Mouse (Mus musculus) layer of hippocampus, postnatal 25 days (tissue): ENCODE measurements around the gene Rhob. TPM values are rescaled to one million over a fixed set of nuclear protein-coding genes. Genes with fewer than 3 reads are reported as not detected.
"Not testable (repeated sequence)": the region's sequence is repeated elsewhere in the genome, so short reads cannot be mapped to it uniquely, and the experiment has no call there.

Source experiments
- DNase-seq, 2 experiments: peaks; one replicate each; pipeline ENCODE4 v3.0.0; 2022; ENCODE audit warnings: mixed read lengths in 2 of 2, low spot score in 1 of 2; ENCODE audit errors: extremely low spot score in 1 of 2
- total RNA-seq, 2 experiments: library from RNA; stranded (reverse); gene quantifications; 2 replicates each; pipeline ENCODE4 v1.2.3; 2021

Rhob gene
- total RNA-seq, 2 experiments from 2014 or later: 336 to 418 TPM

GRCm38 (mm10) chr12:8482169-8482568 is 17.6 kb downstream of the Rhob start:
- no peak for DNase-seq

GRCm38 (mm10) chr12:8474836-8475387 is 24.9 kb downstream of the Rhob start:
- DNase-seq: no peak

GRCm38 (mm10) chr12:8472591-8473358 is 27.0 kb downstream of the Rhob start:
- DNase-seq: no peak

- DNase-seq: no peak
Measured at GRCm38 (mm10) chr12:8472051-8472450, 27.8 kb downstream of the Rhob start.

- DNase-seq: no peak
Measured at GRCm38 (mm10) chr12:8470962-8471361, 28.8 kb downstream of the Rhob start.

GRCm38 (mm10) chr12:8469742-8470494 is 29.9 kb downstream of the Rhob start:
- no peak for DNase-seq

- no peak for DNase-seq
Measured at GRCm38 (mm10) chr12:8468221-8468865, 31.5 kb downstream of the Rhob start.

- DNase-seq: no peak
Measured at GRCm38 (mm10) chr12:8467029-8467924, 32.5 kb downstream of the Rhob start.

- no peak for DNase-seq
Measured at GRCm38 (mm10) chr12:8465680-8466079, 34.1 kb downstream of the Rhob start.

GRCm38 (mm10) chr12:8464961-8465360 is 34.8 kb downstream of the Rhob start:
- no peak for DNase-seq

- no peak for DNase-seq
Measured at GRCm38 (mm10) chr12:8463599-8464160, 36.1 kb downstream of the Rhob start.

GRCm38 (mm10) chr12:8462533-8462932 is 37.3 kb downstream of the Rhob start:
- no peak for DNase-seq

GRCm38 (mm10) chr12:8461575-8461974 is 38.2 kb downstream of the Rhob start:
- not testable (repeated sequence) for DNase-seq

GRCm38 (mm10) chr12:8458400-8458799 is 41.4 kb downstream of the Rhob start:
- DNase-seq: no peak

GRCm38 (mm10) chr12:8457052-8457451 is 42.8 kb downstream of the Rhob start:
- DNase-seq: no peak

- DNase-seq: no peak
Measured at GRCm38 (mm10) chr12:8455046-8455445, 44.8 kb downstream of the Rhob start.

GRCm38 (mm10) chr12:8454487-8454886 is 45.3 kb downstream of the Rhob start:
- DNase-seq: peak in 1 of 2 experiments; percentile 43

GRCm38 (mm10) chr12:8452766-8453621 is 46.8 kb downstream of the Rhob start:
- no peak for DNase-seq
